Mouse (Mus musculus) neural tube, embryonic 12.5 days (tissue): ENCODE measurements around the gene Prss36. TPM values are rescaled to one million over a fixed set of nuclear protein-coding genes. Genes with fewer than 3 reads are reported as not detected.
A peak's percentile ranks its signal among the peaks of the same experiment; 100 is the strongest.

Source experiments
- ATAC-seq: fragments of 200-750 bp; cut with Nextera tagmentation; 2 replicates; pipeline ENCODE4 v1.8.0; 2017; ENCODE audit warnings: low read depth, mild to moderate bottlenecking, moderate TSS enrichment, moderate library complexity; ENCODE audit not compliant: low FRiP score
- H3K27ac ChIP-seq: fragments of 300-500 bp; sonication (generic); 2 replicates; pipeline ENCODE4 v1.5.1; 2016
- H3K27me3 ChIP-seq: fragments of 300-500 bp; sonication (generic); replicated peaks from 2 replicates; pipeline ENCODE4 v1.6.1; 2016; ENCODE audit warnings: mild to moderate bottlenecking
- H3K36me3 ChIP-seq: fragments of 300-500 bp; sonication (generic); 2 replicates; pipeline ENCODE4 v1.6.1; 2016; ENCODE audit warnings: mild to moderate bottlenecking
- H3K4me1 ChIP-seq: fragments of 300-500 bp; sonication (generic); 2 replicates; pipeline ENCODE4 v1.6.1; 2016
- H3K4me2 ChIP-seq: fragments of 300-500 bp; sonication (generic); replicated peaks from 2 replicates; pipeline ENCODE4 v1.6.1; 2016; ENCODE audit warnings: mild to moderate bottlenecking
- H3K4me3 ChIP-seq: fragments of 300-500 bp; sonication (generic); 2 replicates; pipeline ENCODE4 v1.5.1; 2016
- H3K9ac ChIP-seq: fragments of 300-500 bp; sonication (generic); 2 replicates; pipeline ENCODE4 v1.6.1; 2016; ENCODE audit warnings: mild to moderate bottlenecking
- H3K9me3 ChIP-seq: fragments of 300-500 bp; sonication (generic); 2 replicates; pipeline ENCODE4 v1.6.1; 2016; ENCODE audit warnings: mild to moderate bottlenecking
- WGBS: fragments of 180-500 bp; shearing (Covaris S2); methylation state at CpG from one replicate; pipeline ENCODE4 v1.1.7; 2016; 5-methylcytosine and 5-hydroxymethylcytosine counted together
- polyA plus RNA-seq: library from polyadenylated mRNA; unstranded; fragments of >200 nt; fragmentation: Nextera tagmentation; extraction: Ambion mirVana; gene quantifications from 2 replicates; pipeline ENCODE4 v1.2.1, GENCODE M21; 2016

The Prss36 gene
- polyA plus RNA-seq, 1 experiment from 2014 or later: 12.2 TPM

GRCm38 (mm10) chr7:127930636-127931035, 15.9 kb downstream of the Prss36 start:
- peaks cover 8% of the 10 kb centered on the region; the same call in 1 of the 2 replicates for H3K4me1 ChIP-seq
- H3K4me3 ChIP-seq: no peak overlapping the region
- 78% methylated on average over 5 of the region's 5 CpGs for WGBS
- H3K4me2 ChIP-seq: no peak overlapping the region
- H3K27me3 ChIP-seq: peaks cover 33% of the 10 kb centered on the region
- peaks cover 13% of the 10 kb centered on the region for H3K36me3 ChIP-seq
- no peak overlapping the region for H3K9ac ChIP-seq
- H3K27ac ChIP-seq: no peak overlapping the region
- no peak for ATAC-seq
- no peaks in the 10 kb centered on the region for H3K9me3 ChIP-seq

DNA sequence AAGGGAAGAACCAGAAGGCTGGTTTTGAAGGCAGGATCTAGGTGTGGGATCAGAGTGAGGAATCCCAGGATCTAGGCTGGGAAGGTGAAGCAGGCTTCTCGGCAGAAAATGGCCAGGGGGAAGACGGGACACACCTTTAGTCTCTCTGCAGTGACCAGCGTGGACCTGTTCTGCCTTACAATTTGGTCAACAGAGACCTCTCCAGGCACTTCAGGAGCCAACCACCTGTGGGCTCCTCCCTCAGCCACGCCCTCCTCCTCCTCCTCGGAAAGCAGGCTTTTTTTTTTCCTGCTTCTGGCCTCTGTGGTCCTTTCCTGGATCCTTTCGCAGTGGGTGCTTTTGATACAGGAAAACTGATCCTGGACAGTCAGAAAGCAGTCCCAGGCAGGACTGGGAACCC, 16.6 kb downstream of the Prss36 start, which contains the start of gene Prss8:
TSS of gene Prss8 (minus strand) at position 182 of the 400 bp plus-strand sequence.
- WGBS: 8% methylated on average over 6 of the region's 6 CpGs
- no peak within 1 kb of the TSS for H3K9ac ChIP-seq
- H3K27me3 ChIP-seq: peaks cover 33% of the 10 kb centered on the region
- H3K36me3 ChIP-seq: peaks cover 20% of the 10 kb centered on the region
- H3K27ac ChIP-seq: no peak within 1 kb of the TSS
- no peaks in the 10 kb centered on the region for H3K9me3 ChIP-seq
- ATAC-seq: no peak
- no peak within 1 kb of the TSS for H3K4me3 ChIP-seq
- peak within 1 kb of the TSS; percentile 36 for H3K4me2 ChIP-seq
- peaks cover 7% of the 10 kb centered on the region; the same call in 1 of the 2 replicates for H3K4me1 ChIP-seq

DNA sequence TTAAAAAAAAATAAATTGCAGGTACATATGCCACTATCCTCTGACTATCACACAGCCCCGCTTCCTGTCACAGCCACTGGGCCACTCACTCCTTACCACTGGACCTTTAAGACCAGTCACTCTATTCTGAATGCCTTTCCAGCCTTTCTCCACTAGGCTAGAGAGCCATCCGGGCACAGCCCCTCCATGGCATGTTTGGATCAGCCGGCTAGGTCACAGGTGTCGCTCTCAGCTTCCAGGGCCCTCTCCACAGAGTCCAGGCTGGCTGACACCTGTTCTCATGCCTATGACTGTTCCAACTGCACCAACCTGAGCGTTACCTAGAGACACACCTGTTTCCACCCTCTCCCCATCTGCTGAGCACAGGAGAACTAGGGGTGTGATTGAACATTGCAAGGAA, 17.9 kb downstream of the Prss36 start:
- no peaks in the 10 kb centered on the region for H3K9me3 ChIP-seq
- ATAC-seq: no peak
- H3K4me3 ChIP-seq: no peak overlapping the region
- WGBS: 53% methylated on average over 5 of the region's 5 CpGs
- no peaks in the 10 kb centered on the region for H3K4me1 ChIP-seq
- H3K27me3 ChIP-seq: peaks cover 33% of the 10 kb centered on the region
- H3K9ac ChIP-seq: no peak overlapping the region
- peaks cover 34% of the 10 kb centered on the region for H3K36me3 ChIP-seq
- no peak overlapping the region for H3K27ac ChIP-seq
- no peak overlapping the region for H3K4me2 ChIP-seq

- no peak overlapping the region for H3K4me3 ChIP-seq
- H3K27me3 ChIP-seq: peaks cover 33% of the 10 kb centered on the region
- H3K9ac ChIP-seq: no peak overlapping the region
- H3K36me3 ChIP-seq: peaks cover 40% of the 10 kb centered on the region
- WGBS: 86% methylated on average over 11 of the region's 11 CpGs
- no peak overlapping the region for H3K27ac ChIP-seq
- H3K9me3 ChIP-seq: no peaks in the 10 kb centered on the region
- H3K4me2 ChIP-seq: no peak overlapping the region
- no peaks in the 10 kb centered on the region for H3K4me1 ChIP-seq
- no peak for ATAC-seq
These were observed 18.8 kb downstream of the Prss36 start for GRCm38 (mm10) chr7:127927726-127928125.

DNA sequence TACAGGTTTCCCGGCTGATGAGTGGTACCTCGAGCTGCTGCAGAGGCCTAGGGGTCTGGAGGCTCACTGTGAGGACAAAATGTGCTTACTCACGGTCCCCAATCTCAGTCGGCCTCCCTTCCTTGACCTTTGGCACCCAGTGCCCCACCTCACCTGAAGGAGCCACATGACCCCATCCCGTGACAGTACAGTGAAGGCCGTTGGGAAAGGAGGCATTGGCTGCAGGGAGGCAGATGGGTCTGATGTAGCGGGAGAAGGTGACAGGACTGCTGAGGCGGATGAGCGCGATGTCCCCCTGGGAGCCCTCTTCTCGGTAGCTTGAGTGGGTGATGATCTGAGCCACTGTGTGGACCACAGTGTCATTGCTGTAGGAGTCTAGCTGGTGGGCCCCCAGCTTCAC, 19.7 kb downstream of the Prss36 start:
- H3K4me1 ChIP-seq: no peaks in the 10 kb centered on the region

GRCm38 (mm10) chr7:127926066-127926465, 20.5 kb downstream of the Prss36 start:
- Histone ChIP-seq H3K27ac (no peak overlapping the region), H3K36me3 (peaks cover 54% of the 10 kb centered on the region), H3K4me1 (no peaks in the 10 kb centered on the region), H3K9me3 (no peaks in the 10 kb centered on the region), H3K27me3 (peaks cover 28% of the 10 kb centered on the region), H3K4me3 (no peak overlapping the region), H3K9ac (no peak overlapping the region), H3K4me2 (no peak overlapping the region)
- 93% methylated on average over 8 of the region's 8 CpGs for WGBS
- ATAC-seq: no peak

More for the DNA sequence above, 19.7 kb downstream of the Prss36 start:
- no peaks in the 10 kb centered on the region for H3K9me3 ChIP-seq
- H3K4me2 ChIP-seq: no peak overlapping the region
- no peak overlapping the region for H3K27ac ChIP-seq
- 91% methylated on average over 11 of the region's 11 CpGs for WGBS
- ATAC-seq: no peak
- peaks cover 49% of the 10 kb centered on the region for H3K36me3 ChIP-seq
- no peak overlapping the region for H3K4me3 ChIP-seq
- no peak overlapping the region for H3K9ac ChIP-seq
- H3K27me3 ChIP-seq: peaks cover 33% of the 10 kb centered on the region

DNA sequence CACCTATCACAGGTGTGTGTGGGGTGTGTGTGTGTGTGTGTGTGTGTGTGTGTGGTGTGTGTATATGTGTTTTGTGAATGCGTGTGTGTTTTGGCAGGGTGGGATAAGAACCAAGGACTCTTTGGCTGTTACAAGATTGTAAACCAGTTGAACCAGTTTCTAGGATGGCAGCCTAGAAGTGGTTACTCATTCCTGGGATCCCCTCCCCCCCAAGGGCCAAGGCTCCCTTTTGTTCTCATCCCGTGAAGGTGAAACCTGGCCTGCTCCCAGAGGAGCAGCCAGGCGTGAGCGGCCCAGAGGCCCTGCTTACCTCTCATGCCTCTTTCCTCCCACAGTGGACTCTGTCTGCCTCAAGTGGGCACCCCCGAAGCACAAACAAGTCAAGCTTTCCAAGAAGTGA, 21.3 kb downstream of the Prss36 start:
- Histone ChIP-seq H3K9ac (no peak overlapping the region), H3K9me3 (no peaks in the 10 kb centered on the region), H3K27me3 (peaks cover 26% of the 10 kb centered on the region), H3K4me1 (no peaks in the 10 kb centered on the region), H3K27ac (no peak overlapping the region), H3K4me3 (no peak overlapping the region), H3K4me2 (no peak overlapping the region), H3K36me3 (peaks cover 62% of the 10 kb centered on the region)
- WGBS: 79% methylated on average over 5 of the region's 5 CpGs
- ATAC-seq: no peak

GRCm38 (mm10) chr7:127923714-127924113, 22.8 kb downstream of the Prss36 start:
- H3K4me2 ChIP-seq: no peak overlapping the region
- no peak overlapping the region for H3K4me3 ChIP-seq
- peaks cover 10% of the 10 kb centered on the region for H3K27me3 ChIP-seq
- ATAC-seq: no peak
- no peaks in the 10 kb centered on the region for H3K4me1 ChIP-seq
- H3K36me3 ChIP-seq: peaks cover 69% of the 10 kb centered on the region
- H3K9ac ChIP-seq: no peak overlapping the region
- WGBS: 93% methylated on average over 5 of the region's 5 CpGs
- no peaks in the 10 kb centered on the region for H3K9me3 ChIP-seq
- no peak overlapping the region for H3K27ac ChIP-seq

DNA sequence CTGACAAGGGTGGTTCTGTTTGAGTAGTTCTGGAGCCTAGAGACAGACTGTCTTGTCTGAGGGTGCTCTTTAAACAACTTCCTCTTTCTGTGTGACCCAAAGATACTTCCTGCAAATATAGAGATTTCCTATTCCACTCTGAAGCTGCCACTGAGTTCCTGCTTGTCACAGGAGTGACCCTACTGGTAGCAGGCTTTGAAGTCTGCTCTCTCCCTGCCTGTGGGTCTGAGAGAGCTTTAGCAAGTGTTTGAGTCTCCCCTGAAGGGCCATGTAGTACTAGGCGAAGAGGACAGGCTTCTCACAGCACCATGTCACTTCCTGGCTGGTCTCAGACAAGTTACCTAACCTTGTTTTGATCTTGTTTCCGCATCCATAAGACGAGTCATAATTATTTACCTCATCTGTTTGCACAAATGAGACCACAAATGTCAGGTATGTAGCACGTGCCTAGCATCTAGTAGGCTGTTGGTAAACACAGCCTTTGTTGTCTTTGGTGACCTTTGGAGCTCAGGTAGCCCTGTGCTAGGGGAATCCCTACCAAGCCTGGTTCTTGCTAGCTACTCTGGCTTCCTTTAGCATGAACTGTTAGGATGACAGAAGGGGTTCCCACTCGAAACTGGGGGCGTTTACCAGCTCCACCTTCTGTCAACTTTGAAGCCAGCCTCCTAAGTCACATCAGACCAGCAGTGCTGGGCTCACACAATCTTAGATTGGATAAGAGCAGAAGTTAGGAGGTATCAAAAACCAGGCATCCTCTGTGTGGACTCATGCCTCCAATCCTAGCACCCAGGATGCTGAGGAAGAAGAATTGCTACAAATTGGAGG, 23.9 kb downstream of the Prss36 start:
- 0 out of 2 replicates have a peak, but pooled peaks cover under 1% of the 10 kb centered on the region for H3K27me3 ChIP-seq
- H3K4me3 ChIP-seq: no peak overlapping the region
- H3K4me1 ChIP-seq: no peaks in the 10 kb centered on the region
- no peak overlapping the region for H3K27ac ChIP-seq
- WGBS: 79% methylated on average over 6 of the region's 6 CpGs
- no peak overlapping the region for H3K4me2 ChIP-seq
- no peak overlapping the region for H3K9ac ChIP-seq
- H3K9me3 ChIP-seq: no peaks in the 10 kb centered on the region
- H3K36me3 ChIP-seq: peaks cover 76% of the 10 kb centered on the region
- no peak for ATAC-seq

DNA sequence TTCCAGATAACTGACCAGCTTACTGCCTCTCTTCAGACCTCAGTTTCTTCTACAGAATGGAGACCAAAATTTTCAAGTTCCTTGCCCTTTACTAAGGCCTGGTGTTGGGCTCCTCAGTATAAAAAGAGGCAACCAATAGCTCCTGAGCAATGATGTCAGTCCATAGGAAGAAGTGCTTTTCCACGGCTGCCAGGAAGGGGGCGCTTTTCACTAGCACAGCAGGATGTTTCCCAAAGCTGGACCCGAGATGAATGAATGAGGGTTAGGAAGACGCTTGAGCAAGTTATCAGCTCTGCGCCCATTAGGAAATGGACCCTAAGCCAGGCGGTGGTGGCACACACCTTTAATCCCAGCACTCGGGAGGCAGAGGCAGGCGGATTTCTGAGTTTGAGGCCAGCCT, 25.0 kb downstream of the Prss36 start:
- H3K4me1 ChIP-seq: no peaks in the 10 kb centered on the region
- H3K27ac ChIP-seq: no peak overlapping the region
- 66% methylated on average over 8 of the region's 8 CpGs for WGBS
- H3K9me3 ChIP-seq: no peaks in the 10 kb centered on the region
- no peak for ATAC-seq
- H3K36me3 ChIP-seq: peaks cover 76% of the 10 kb centered on the region
- H3K27me3 ChIP-seq: no peaks in the 10 kb centered on the region
- H3K4me3 ChIP-seq: no peak overlapping the region
- no peak overlapping the region for H3K4me2 ChIP-seq
- no peak overlapping the region for H3K9ac ChIP-seq

DNA sequence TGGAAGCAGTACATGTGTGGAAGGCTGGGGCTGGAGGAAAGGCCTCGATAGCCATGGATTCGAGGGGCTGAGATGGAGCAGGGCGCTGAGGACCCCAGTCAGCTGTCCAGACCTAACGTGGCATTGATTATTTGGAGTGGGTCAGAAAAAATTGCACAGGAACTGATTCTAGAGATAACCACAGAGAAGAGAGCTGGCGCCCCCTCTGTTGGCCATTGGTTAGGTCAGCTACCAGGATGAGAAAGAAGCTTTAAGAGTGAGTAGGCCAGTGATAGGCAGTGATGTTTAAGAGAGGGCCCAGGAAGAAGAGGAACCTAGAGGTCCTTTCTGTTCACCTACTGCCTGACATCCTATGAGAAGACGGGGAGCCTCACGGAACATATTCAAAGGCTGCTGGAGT, 27.2 kb downstream of the Prss36 start:
- Histone ChIP-seq H3K36me3 (peaks cover 67% of the 10 kb centered on the region), H3K4me2 (no peak overlapping the region)

GRCm38 (mm10) chr7:127918203-127918602, 28.3 kb downstream of the Prss36 start:
- Histone ChIP-seq H3K27me3 (no peaks in the 10 kb centered on the region), H3K9ac (no peak overlapping the region), H3K4me3 (no peak overlapping the region), H3K9me3 (no peaks in the 10 kb centered on the region), H3K27ac (no peak overlapping the region), H3K36me3 (peaks cover 56% of the 10 kb centered on the region), H3K4me2 (no peak overlapping the region), H3K4me1 (peaks cover under 1% of the 10 kb centered on the region)
- 55% methylated on average over 3 of the region's 3 CpGs for WGBS
- ATAC-seq: no peak

More for the DNA sequence above, 27.2 kb downstream of the Prss36 start:
- Histone ChIP-seq H3K27ac (no peak overlapping the region), H3K9ac (no peak overlapping the region), H3K4me3 (no peak overlapping the region), H3K27me3 (no peaks in the 10 kb centered on the region), H3K4me1 (no peaks in the 10 kb centered on the region), H3K9me3 (no peaks in the 10 kb centered on the region)
- 82% methylated on average over 7 of the region's 7 CpGs for WGBS
- no peak for ATAC-seq

- Histone ChIP-seq H3K9me3 (no peaks in the 10 kb centered on the region), H3K27ac (no peak overlapping the region), H3K9ac (no peak overlapping the region), H3K4me2 (no peak overlapping the region), H3K4me1 (peaks cover 5% of the 10 kb centered on the region), H3K4me3 (no peak overlapping the region), H3K27me3 (no peaks in the 10 kb centered on the region), H3K36me3 (peaks cover 33% of the 10 kb centered on the region)
- 95% methylated on average over 12 of the region's 12 CpGs for WGBS
- no peak for ATAC-seq
These were observed 31.2 kb downstream of the Prss36 start for GRCm38 (mm10) chr7:127915293-127915692.
